ENCODE assay signal across 11 mouse cellular contexts in genomic region chr16:45025321-45025720, GRCm38 (mm10).
A peak's percentile ranks its signal among the peaks of the same experiment; 100 is the strongest.
DNase-seq lines count a peak whose midpoint lies in the region; ATAC-seq and TF ChIP-seq lines count a peak whose summit lies in the region.
"Had no signal": no experiment of that assay in that cellular context is flagged by ENCODE, and none has a peak within 500 bp of the region (broad histone marks: within the 10 kb centered on the region; RNA-seq: fewer than 3 reads in every experiment).

No protein-coding gene starts in this region.

- peak; percentile 66 for TF ChIP-seq EP300 in liver, embryonic 14.5 days (IDR thresholded peaks at IDR 0.05; ENCODE audit: low read depth)

- H3K4me2 ChIP-seq in liver, embryonic 14.5 days (ENCODE audit: low read depth): peak overlapping the region; percentile 11; the same call in 1 of the 2 replicates

- peaks cover 4 to 10% of the 10 kb centered on the region in 2 experiments for H3K4me1 ChIP-seq in liver, embryonic 14.5 days (replicated peaks; ENCODE audit: control insufficient read depth in 2 of 2, insufficient read depth in 2 of 2, low read length in 1 of 2)

- no peaks in the 10 kb centered on the region for H3K27me3 ChIP-seq in liver, embryonic 14.5 days (ENCODE audit: control insufficient read depth, insufficient read depth, low read length)

- peak overlapping the region; percentile 41 for H3K27ac ChIP-seq in liver, embryonic 14.5 days

- H3K36me3 ChIP-seq in liver, embryonic 14.5 days (replicated peaks; ENCODE audit: control insufficient read depth, insufficient read depth, low read depth): no peaks in the 10 kb centered on the region

- H3K4me3 ChIP-seq in liver, embryonic 14.5 days (ENCODE audit: insufficient read depth in 1 of 2, low read depth in 2 of 2, low read length in 2 of 2): no peak overlapping the region

- TF ChIP-seq CTCF in liver, embryonic 14.5 days (IDR thresholded peaks at IDR 0.05; ENCODE audit: low read depth): no peak

- H3K9ac ChIP-seq in liver, embryonic 14.5 days (replicated peaks): no peak overlapping the region

- peak; percentile 88 for ATAC-seq in liver, embryonic 14.5 days (ENCODE audit: insufficient read depth)

- DNase-seq in CD4-positive, CD25-positive, alpha-beta regulatory T cell, adult 2 months (ENCODE audit: low read depth, low spot score): peak; percentile 82
- peak; percentile 55 for DNase-seq in c-Kit-positive CD71-negative TER-119-negative erythroid progenitor cells, embryonic 14.5 days (ENCODE audit: low read depth)
- DNase-seq in liver, embryonic 14.5 days (ENCODE audit: low read depth in 3 of 3, low spot score in 3 of 3): peak; percentile 53 to 64 (median 57)
- DNase-seq in thymus, adult 18-20 months: peak; percentile 24 to 53
- DNase-seq in cerebellum, postnatal 14 days: no peak
- no peak for DNase-seq in adrenal gland, adult (ENCODE audit: inconsistent age in 2 of 2, low spot score in 1 of 2)
- DNase-seq in lung, postnatal 10 days: no peak
- DNase-seq in cerebellum, adult 9-11 months: no peak
- DNase-seq: heart, postnatal 14 days; kidney, adult 11 months; spleen, adult 18-20 months had no signal

- WGBS in liver, embryonic 14.5 days (ENCODE audit: insufficient replicate concordance): 5% methylated on average over 6 of the region's 6 CpGs

- no peaks in the 10 kb centered on the region for H3K9me3 ChIP-seq in liver, embryonic 14.5 days (ENCODE audit: control insufficient read depth, low read length)

Comparison
In these comparisons a context has a peak if more than half of its experiments do, and no peak if none do; other contexts are left out.
1. DNase-seq: peak in CD4-positive, CD25-positive, alpha-beta regulatory T cell, adult 2 months (single experiment), c-Kit-positive CD71-negative TER-119-negative erythroid progenitor cells, embryonic 14.5 days (single experiment), liver, embryonic 14.5 days (3 of 3) and thymus, adult 18-20 months (2 of 2); none in cerebellum, postnatal 14 days (0 of 2), adrenal gland, adult (0 of 2), lung, postnatal 10 days (single experiment) and cerebellum, adult 9-11 months (single experiment).